In the genomic region with DNA sequence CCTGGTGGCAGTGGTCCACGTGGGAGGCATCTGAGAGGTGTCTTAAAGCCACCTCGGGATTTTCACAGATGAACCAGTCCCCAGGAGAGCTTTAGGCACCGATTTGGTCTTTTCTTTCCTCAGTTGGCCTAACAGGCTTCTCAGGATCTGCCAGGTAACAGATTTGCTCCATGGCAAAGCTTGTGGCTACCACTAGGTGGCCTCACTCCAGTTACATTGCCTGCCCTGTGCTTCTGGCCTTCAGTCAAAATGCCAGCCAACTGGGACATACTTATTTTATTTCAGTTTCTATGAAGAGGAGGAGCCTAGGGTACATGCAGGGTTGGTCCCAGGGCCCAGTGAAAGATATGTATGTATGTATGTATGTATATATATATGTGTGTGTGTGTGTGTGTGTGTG, we compare ENCODE assay signal across 10 mouse cellular contexts. TPM values are rescaled to one million over a fixed set of nuclear protein-coding genes. Genes with fewer than 3 reads are reported as not detected.
A peak's percentile ranks its signal among the peaks of the same experiment; 100 is the strongest.
DNase-seq lines count a peak whose midpoint lies in the region; ATAC-seq and TF ChIP-seq lines count a peak whose summit lies in the region.
"Had no signal": no experiment of that assay in that cellular context is flagged by ENCODE, and none has a peak within 500 bp of the region (broad histone marks: within the 10 kb centered on the region; RNA-seq: fewer than 3 reads in every experiment).

No protein-coding gene starts in this region.

- H3K27me3 ChIP-seq in midbrain, postnatal 0 days (ENCODE audit: insufficient read depth, low read length): no peaks in the 10 kb centered on the region
- peaks cover 3% of the 10 kb centered on the region; the same call in 1 of the 2 replicates for H3K27me3 ChIP-seq in midbrain, embryonic 13.5 days
- no peaks in the 10 kb centered on the region for H3K27me3 ChIP-seq in limb, embryonic 10.5 days (ENCODE audit: low read depth, poor library complexity, severe bottlenecking)
- H3K27me3 ChIP-seq in splenic B cell, adult 2 months (ENCODE audit: control insufficient read depth, insufficient read depth, low read length, poor library complexity, severe bottlenecking): no peaks in the 10 kb centered on the region

- H3K4me3 ChIP-seq in midbrain, postnatal 0 days (ENCODE audit: low read depth, low read length): no peak overlapping the region
- H3K4me3 ChIP-seq in midbrain, embryonic 13.5 days (replicated peaks): no peak overlapping the region
- H3K4me3 ChIP-seq in limb, embryonic 10.5 days: no peak overlapping the region

- no peaks in the 10 kb centered on the region for H3K9me3 ChIP-seq in midbrain, postnatal 0 days (ENCODE audit: low read length)
- no peaks in the 10 kb centered on the region for H3K9me3 ChIP-seq in midbrain, embryonic 13.5 days
- H3K9me3 ChIP-seq in limb, embryonic 10.5 days (replicated peaks): no peaks in the 10 kb centered on the region

- TF ChIP-seq CTCF in midbrain, postnatal 0 days (IDR thresholded peaks at IDR 0.05): peak; percentile 77

- no peaks in the 10 kb centered on the region for H3K4me1 ChIP-seq in midbrain, postnatal 0 days (ENCODE audit: insufficient read depth, low read length)
- no peaks in the 10 kb centered on the region for H3K4me1 ChIP-seq in midbrain, embryonic 13.5 days (replicated peaks)
- peaks cover 16% of the 10 kb centered on the region for H3K4me1 ChIP-seq in limb, embryonic 10.5 days

- WGBS in midbrain, postnatal 0 days: 2% methylated on average over 3 of the region's 3 CpGs
- 5% methylated on average over 3 of the region's 3 CpGs for WGBS in midbrain, embryonic 13.5 days
- WGBS in limb, embryonic 10.5 days: 5% methylated on average over 3 of the region's 3 CpGs

- ATAC-seq in cerebellum, adult (ENCODE audit: insufficient number of reproducible peaks, low FRiP score, low TSS enrichment): no peak
- no peak for ATAC-seq in midbrain, postnatal 0 days (ENCODE audit: low FRiP score)
- ATAC-seq in midbrain, embryonic 13.5 days: no peak
- 0 out of 2 replicates have a peak, but pooled peaks have one; percentile 21 for ATAC-seq in common myeloid progenitor, adult 5-6 weeks (replicated peaks; ENCODE audit: low read depth, poor library complexity, severe bottlenecking)

- peak; percentile 52 for DNase-seq in cerebellum, adult 11 months
- peak; percentile 59 for DNase-seq in midbrain, postnatal 0 days (ENCODE audit: low spot score)
- peak; percentile 64 for DNase-seq in limb, embryonic 10.5 days (ENCODE audit: low spot score)
- DNase-seq in splenic B cell, adult 2 months (ENCODE audit: low read depth, low spot score): peak; percentile 61
- no peak for DNase-seq in ovary, postnatal 14 days (ENCODE audit: low spot score)

- no peak overlapping the region for H3K9ac ChIP-seq in midbrain, postnatal 0 days (replicated peaks; ENCODE audit: low read length, poor library complexity, severe bottlenecking)
- no peak overlapping the region for H3K9ac ChIP-seq in midbrain, embryonic 13.5 days (replicated peaks)

- H3K4me2 ChIP-seq in midbrain, postnatal 0 days (ENCODE audit: low read depth, low read length, poor library complexity, severe bottlenecking): no peak overlapping the region
- H3K4me2 ChIP-seq in midbrain, embryonic 13.5 days (replicated peaks): no peak overlapping the region

- H3K27ac ChIP-seq in midbrain, postnatal 0 days (ENCODE audit: low read depth, low read length): no peak overlapping the region
- H3K27ac ChIP-seq in midbrain, embryonic 13.5 days: no peak overlapping the region
- H3K27ac ChIP-seq in limb, embryonic 10.5 days: peak overlapping the region; percentile 30; the same call in 1 of the 2 replicates

- H3K36me3 ChIP-seq in midbrain, postnatal 0 days (ENCODE audit: insufficient read depth, low read length): no peaks in the 10 kb centered on the region
- H3K36me3 ChIP-seq in midbrain, embryonic 13.5 days: no peaks in the 10 kb centered on the region
- no peaks in the 10 kb centered on the region for H3K36me3 ChIP-seq in limb, embryonic 10.5 days
- no peaks in the 10 kb centered on the region for H3K36me3 ChIP-seq in splenic B cell, adult 2 months (ENCODE audit: control insufficient read depth, insufficient read depth, low read length, poor library complexity, severe bottlenecking)

RNA-seq across cellular contexts. Expression of gene P4ha2, which starts 6.9 kb away (rescaled TPM):
- 8.9 and 16.4 TPM in 2 replicates for total RNA-seq in midbrain, postnatal 0 days (2014; rRNA removed)
- 8.6 and 8.7 TPM in 2 replicates for polyA plus RNA-seq in midbrain, postnatal 0 days (2015; fragmentation: Nextera tagmentation; extraction: Ambion mirVana)
- 6.0 and 7.8 TPM in 2 replicates for polyA plus RNA-seq in midbrain, embryonic 13.5 days (2015; fragmentation: Nextera tagmentation; extraction: Ambion mirVana)
- 0.18 TPM in 1 of 2 replicates, not detected in the other for total RNA-seq in common myeloid progenitor, adult 5-6 weeks (2017)
- 35.6 and 38.7 TPM in 2 replicates for polyA plus RNA-seq in limb, embryonic 10.5 days (2016; fragmentation: Nextera tagmentation; extraction: Ambion mirVana)
- total RNA-seq: hematopoietic stem cell, adult 5-6 weeks; neutrophil, adult 5-6 weeks had no signal

RNA-seq across cellular contexts. Expression of gene Pdlim4, which starts 24.2 kb away (rescaled TPM):
- total RNA-seq in midbrain, postnatal 0 days (2014; rRNA removed): 19.5 and 31.7 TPM in 2 replicates
- 32.8 and 35.1 TPM in 2 replicates for polyA plus RNA-seq in midbrain, postnatal 0 days (2015; fragmentation: Nextera tagmentation; extraction: Ambion mirVana)
- 23.0 and 23.7 TPM in 2 replicates for polyA plus RNA-seq in midbrain, embryonic 13.5 days (2015; fragmentation: Nextera tagmentation; extraction: Ambion mirVana)
- total RNA-seq in common myeloid progenitor, adult 5-6 weeks (2017): 0.41 TPM in 1 of 2 replicates, not detected in the other
- 160 and 171 TPM in 2 replicates for polyA plus RNA-seq in limb, embryonic 10.5 days (2016; fragmentation: Nextera tagmentation; extraction: Ambion mirVana)
- total RNA-seq: hematopoietic stem cell, adult 5-6 weeks had no signal
